Mouse (Mus musculus) macrophage (primary cell): Measurements from ENCODE around the gene Sult1a1. TPM values are rescaled to one million over a fixed set of nuclear protein-coding genes. Genes with fewer than 3 reads are reported as not detected.

Experiments
- H3K27ac ChIP-seq: fragments of 350-480 bp; formaldehyde crosslinking; 2 replicates; pipeline ENCODE4 v1.9.0; 2021
- H3K36me3 ChIP-seq: fragments of 350-480 bp; formaldehyde crosslinking; 2 replicates; pipeline ENCODE4 v1.9.0; 2021; ENCODE audit errors: inconsistent target
- H3K4me3 ChIP-seq: fragments of 350-480 bp; formaldehyde crosslinking; 2 replicates; pipeline ENCODE4 v1.9.0; 2021; ENCODE audit errors: inconsistent target
- H3K79me2 ChIP-seq: fragments of 350-480 bp; formaldehyde crosslinking; 2 replicates; pipeline ENCODE4 v1.9.0; 2021; ENCODE audit errors: inconsistent target
- WGBS: methylation state at CpG from one replicate; pipeline ENCODE4 v1.1.7; 2026; ENCODE audit warnings: inconsistent platforms; ENCODE audit not compliant: missing documents; 5-methylcytosine and 5-hydroxymethylcytosine counted together
- polyA plus RNA-seq: library from polyadenylated mRNA; stranded (reverse); fragments of 250-400 nt; gene quantifications from 3 replicates; pipeline ENCODE4 v1.2.4, GENCODE M21; 2018; ENCODE audit warnings: inconsistent platforms

Gene Sult1a1
- polyA plus RNA-seq, 1 experiment from 2014 or later: 8.8 TPM

DNA sequence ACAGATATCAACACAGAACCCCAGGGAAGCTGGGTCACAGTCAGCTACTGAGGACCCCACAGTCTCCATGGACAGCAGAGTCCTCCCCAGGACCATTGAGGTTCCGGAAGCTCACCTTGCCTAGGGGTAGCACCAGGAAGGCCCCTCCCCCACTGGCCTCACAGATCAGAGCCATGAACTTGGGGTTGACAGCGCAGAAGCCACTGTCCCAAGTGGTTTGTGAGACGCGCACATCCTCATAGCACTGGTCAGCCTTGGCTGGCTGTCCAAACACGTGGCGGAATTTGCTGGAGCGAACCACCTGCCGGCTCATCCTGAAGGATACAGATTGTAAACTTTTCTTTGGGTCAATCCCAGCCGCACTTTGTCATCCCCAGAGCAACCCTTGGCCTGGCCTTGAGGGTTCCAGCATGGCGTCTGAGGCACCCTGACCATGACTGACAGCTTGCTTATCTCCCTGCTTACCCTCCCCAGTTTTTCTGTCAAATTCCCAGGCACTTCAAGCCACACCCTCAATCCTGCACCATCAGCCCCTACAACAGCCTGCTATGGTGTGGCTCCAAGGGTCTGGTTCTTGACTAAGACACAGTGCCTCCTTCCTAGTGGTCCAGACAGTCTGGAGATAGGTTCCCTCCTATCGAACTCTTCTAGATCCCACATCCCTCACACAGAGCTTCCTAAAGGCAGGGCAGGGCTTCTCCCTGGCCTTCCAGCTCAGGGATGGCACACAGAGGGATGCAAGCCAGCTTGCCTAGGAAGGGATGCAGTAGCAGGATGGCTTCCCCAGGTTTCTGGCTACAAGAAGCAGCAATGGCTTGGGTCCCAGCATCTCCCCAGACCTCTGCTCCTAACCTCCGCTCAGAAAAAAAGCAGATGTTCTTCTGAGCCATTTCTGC lies 26.9 kb upstream of the Sult1a1 start:
- peaks cover 64% of the 10 kb centered on the region for H3K79me2 ChIP-seq
- H3K36me3 ChIP-seq: peaks cover 23% of the 10 kb centered on the region
- peak overlapping the region; percentile 93 for H3K4me3 ChIP-seq
- WGBS: 13% methylated on average over 12 of the region's 12 CpGs
- H3K27ac ChIP-seq: peak overlapping the region; percentile 98

DNA sequence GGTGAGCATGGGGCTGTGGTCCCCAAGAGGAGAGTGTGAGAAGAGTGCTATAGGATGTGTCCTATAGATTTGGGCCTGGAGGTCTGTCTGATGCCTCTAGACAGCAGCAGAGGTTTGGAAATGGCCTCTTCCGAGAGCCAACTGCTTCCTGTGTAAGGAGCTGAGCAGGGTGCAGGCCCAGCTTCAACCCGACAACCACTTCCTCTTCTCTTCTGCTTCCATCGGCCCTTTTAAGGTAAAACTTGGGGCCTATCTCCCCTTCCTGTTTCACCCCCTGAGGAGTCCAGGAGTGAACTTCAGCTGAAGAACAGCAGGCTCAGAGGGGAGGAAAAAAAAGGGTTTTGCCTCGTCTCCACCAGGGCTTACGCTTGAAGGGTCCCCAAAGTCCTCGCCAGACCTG lies 26.1 kb upstream of the Sult1a1 start:
- peak overlapping the region; percentile 98 for H3K27ac ChIP-seq
- WGBS: 2% methylated on average over 6 of the region's 6 CpGs
- peaks cover 23% of the 10 kb centered on the region for H3K36me3 ChIP-seq
- peaks cover 69% of the 10 kb centered on the region for H3K79me2 ChIP-seq
- peak overlapping the region; percentile 93 for H3K4me3 ChIP-seq

DNA sequence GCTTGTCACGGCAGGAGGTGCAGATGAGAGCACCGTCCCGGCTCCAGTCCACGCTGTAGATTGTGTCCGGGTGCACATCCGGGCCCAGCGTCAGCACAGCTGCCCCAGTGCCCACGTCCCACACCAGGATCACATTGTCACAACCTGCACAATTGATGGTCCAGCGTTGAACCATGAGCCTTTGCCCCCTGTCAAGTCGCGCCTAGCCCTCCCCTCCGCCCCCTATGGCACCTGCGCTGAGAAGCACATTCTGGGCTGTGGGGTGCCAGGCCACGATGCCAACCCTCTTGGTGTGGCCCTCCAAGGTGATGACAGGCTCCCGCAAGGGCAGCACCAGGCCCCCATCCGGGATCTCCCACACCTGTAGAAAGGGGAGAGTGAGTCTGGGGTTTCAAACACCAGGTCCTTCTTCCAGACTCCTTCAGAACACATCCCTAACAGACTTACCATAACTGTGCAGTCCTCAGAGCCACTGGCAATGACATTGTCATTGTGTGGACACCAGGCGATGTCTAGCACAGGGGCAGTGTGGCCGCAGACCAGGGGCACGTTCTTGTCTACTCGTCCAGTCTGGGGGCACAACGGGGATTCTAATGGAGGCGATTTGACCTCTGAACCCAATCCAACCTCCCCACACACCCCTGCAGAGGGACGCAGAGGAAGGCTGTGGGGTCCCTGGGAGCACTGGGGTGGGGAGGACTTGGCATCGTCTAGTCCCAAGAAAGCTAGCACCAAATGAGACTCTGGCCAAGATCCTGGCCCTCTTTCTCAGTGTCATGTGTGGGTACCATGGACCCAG lies 25.5 kb upstream of the Sult1a1 start:
- 42% methylated on average over 23 of the region's 24 CpGs for WGBS
- Histone ChIP-seq H3K36me3 (peaks cover 23% of the 10 kb centered on the region), H3K27ac (peak overlapping the region; percentile 98), H3K79me2 (peaks cover 72% of the 10 kb centered on the region), H3K4me3 (peak overlapping the region; percentile 93)

DNA sequence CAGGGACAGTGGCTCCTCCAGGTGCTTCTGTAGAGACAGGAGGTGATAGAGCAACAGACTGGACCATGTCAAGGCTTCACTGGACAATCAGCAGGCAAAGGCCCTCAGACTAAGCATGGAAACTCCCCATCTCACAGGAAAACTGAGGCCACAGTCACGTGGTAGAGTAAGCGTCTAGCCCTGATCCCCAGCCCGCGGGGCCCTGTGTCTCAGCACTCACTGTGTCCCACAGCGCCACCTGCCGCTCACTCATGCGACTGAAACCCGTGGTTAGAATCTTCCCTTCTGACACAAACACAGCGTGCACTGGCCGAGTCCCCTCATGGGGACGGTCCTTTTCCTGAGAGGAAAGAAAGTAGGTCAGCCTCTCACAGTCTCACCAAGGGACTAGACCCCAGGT lies 24.8 kb upstream of the Sult1a1 start:
- Histone ChIP-seq H3K27ac (peak overlapping the region; percentile 98), H3K36me3 (peaks cover 23% of the 10 kb centered on the region), H3K4me3 (peak overlapping the region; percentile 93; the same call in 1 of the 2 replicates), H3K79me2 (peaks cover 79% of the 10 kb centered on the region)
- WGBS: under 1% methylated on average over 11 of the region's 11 CpGs

DNA sequence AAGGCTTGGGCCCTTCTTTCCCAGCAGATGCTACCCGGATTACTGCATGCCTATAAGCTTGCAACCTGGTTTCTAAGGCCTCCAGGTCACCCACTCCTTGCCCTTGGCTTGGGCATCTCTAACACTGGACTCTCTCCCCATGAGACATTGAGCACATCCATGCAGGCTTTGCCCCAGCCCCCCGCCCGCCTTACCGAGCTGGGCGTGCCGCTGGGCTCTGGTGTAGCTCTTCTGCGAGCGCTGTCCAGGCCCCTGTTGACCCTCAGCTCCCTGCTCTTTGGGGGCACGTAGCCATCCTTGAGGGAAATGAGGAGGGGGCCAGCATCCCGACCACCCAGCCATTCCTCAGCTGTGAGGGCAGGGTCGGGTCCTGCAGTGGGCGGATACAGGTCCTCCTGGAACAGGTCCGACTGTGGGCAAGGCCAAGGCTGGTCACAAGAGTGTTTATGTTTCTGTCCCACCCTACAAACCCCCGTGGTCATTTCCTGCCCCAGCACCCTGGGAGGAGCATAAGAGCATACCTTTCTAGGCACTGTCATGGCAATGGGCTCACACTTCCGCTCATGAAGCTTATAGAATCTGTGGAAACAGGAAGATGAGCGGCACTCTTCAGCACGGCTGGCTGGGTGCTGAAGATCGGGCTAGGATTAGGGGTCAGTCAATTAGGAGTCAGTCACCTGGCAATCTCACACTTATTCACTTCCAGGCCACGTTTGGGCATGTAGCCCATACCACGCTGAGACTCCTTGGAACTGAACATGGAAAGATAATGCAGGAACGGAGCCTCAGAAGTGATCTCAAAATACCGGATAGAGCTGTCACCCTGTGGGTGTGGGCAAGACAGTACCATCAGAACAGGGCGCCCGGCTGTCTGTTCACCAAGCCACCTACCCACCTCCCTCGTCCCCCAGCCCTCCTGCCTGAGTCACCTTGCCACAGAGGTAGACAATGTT lies 24.1 kb upstream of the Sult1a1 start:
- Histone ChIP-seq H3K79me2 (peaks cover 82% of the 10 kb centered on the region), H3K36me3 (peaks cover 23% of the 10 kb centered on the region), H3K4me3 (no peak overlapping the region; the same call in 1 of the 2 replicates), H3K27ac (peak overlapping the region; percentile 98)
- 84% methylated on average over 21 of the region's 25 CpGs for WGBS

DNA sequence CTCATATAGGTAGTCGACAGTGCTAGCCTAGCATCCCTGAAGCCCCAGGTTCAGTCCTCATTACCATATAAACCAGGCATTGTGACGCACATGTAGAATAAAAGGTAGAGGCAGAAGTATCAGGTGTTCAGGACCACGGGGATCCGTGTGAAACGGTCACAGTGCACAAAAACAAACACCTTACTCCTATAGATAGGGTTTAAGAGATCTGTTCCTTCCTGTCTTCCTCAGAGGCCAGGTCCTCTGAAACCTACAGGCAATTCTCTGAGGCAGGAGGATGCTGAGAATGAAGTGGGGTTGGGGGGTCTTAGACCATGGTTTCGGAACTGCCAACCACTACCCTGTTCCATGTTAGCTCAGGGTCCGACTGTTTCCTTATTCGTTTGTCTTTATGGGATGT lies 21.6 kb upstream of the Sult1a1 start:
- peaks cover 82% of the 10 kb centered on the region for H3K79me2 ChIP-seq
- peak overlapping the region; percentile 94; the same call in 1 of the 2 replicates for H3K27ac ChIP-seq
- peaks cover 23% of the 10 kb centered on the region for H3K36me3 ChIP-seq
- H3K4me3 ChIP-seq: no peak overlapping the region
- 84% methylated on average over 8 of the region's 8 CpGs for WGBS

DNA sequence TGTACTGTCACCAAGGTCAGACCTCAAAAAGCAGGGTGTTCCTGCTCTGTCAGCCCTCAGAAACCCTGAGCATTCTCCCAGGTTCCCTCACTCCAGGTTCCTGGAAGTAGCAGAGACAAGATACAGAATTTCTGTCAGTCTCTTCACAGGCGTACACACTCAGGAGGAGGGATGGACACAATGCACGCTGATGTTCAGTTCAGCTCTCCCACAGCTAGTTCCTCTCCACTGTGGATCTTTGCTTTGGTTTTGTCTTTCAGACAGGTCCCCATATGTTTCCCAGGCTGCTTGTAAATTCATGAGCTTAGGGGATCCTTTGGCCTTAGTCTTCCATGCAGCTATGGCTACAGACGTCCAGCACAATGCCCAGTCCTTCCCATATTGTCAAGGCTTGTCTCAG lies 20.7 kb upstream of the Sult1a1 start:
- H3K79me2 ChIP-seq: peaks cover 76% of the 10 kb centered on the region
- 49% methylated on average over 3 of the region's 3 CpGs for WGBS
- peaks cover 28% of the 10 kb centered on the region for H3K36me3 ChIP-seq
- H3K4me3 ChIP-seq: peak overlapping the region; percentile 87
- peak overlapping the region; percentile 94 for H3K27ac ChIP-seq

DNA sequence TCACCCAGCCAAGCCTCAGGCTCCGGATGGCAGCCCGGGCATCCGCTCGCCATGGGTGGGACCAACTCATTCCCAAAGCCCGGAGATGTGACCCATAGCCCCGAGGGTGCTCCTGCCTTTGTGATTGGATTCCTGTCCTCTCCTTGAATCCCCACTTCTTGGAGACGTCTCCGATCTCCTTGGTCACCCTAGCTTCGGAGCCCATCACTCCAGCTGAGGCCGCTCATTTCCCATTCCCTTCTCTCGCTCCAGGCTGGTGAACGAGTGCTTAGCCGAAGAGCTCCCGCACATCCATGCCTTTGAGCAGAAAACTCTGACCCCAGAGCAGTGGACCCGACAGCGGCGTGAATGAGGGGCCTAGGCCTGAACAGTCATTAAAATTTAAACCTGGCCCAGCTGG lies 20.1 kb upstream of the Sult1a1 start:
- H3K79me2 ChIP-seq: peaks cover 70% of the 10 kb centered on the region
- WGBS: 10% methylated on average over 17 of the region's 17 CpGs

DNA sequence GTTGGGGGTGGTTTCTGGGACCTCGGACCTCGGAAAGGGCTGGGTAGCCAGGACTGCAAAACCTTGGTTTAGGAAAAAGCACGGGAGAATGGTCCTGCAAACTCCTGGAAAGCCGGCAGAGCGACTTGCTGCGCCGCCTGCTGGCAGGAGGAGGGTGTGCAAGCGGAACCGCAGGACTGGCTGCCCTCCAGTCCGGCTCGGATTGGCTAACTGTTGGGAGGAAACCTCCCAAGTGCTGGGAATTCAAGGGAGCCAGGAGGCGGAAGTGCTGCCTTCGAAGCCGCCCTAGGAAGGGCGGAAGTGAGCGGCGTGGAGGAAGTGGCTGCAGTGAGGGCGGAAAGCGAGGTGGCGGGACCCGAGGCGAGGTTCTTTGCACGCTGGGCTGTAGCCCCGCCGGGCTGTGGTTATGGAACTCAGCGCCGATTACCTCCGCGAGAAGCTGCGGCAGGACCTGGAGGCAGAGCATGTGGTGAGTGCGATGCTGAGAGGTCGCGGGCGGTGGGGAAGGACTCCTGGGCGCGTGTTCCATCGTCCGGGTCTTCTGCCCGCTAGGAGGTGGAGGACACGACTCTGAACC lies 19.5 kb upstream of the Sult1a1 start, which contains the start of gene Slx1b:
Gene Slx1b (minus strand): TSS at position 154 of the 577 bp plus-strand sequence.
- Histone ChIP-seq H3K4me3 (peak within 1 kb of the TSS; percentile 87), H3K27ac (peak within 1 kb of the TSS; percentile 94), H3K36me3 (peaks cover 36% of the 10 kb centered on the region), H3K79me2 (peaks cover 64% of the 10 kb centered on the region)
- WGBS: under 1% methylated on average over 40 of the region's 40 CpGs

More for the DNA sequence above, 20.1 kb upstream of the Sult1a1 start:
- Histone ChIP-seq H3K27ac (peak overlapping the region; percentile 94), H3K4me3 (peak overlapping the region; percentile 87), H3K36me3 (peaks cover 33% of the 10 kb centered on the region)

DNA sequence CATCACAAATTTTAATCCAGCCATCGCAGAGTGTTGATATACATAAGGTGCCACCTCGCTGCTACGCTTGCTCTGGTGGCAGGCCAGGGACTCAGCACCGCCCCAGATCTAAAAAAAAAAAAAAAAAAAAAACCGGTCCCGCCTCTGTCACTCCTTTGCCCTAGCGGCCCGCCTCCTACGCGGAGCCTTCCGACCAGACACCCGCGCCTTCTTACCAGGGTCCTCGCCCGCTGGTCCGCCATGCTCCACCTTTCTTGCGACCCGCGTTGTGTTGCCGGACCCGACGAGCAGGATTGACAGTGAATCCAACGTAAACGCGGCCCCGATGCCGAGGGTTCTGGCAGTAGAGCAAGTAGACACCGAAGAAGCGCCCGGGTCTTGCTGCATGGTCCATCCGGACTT lies 19.0 kb upstream of the Sult1a1 start, which contains the start of gene Bola2:
Gene Bola2 (plus strand): TSS at position 192 of the 402 bp plus-strand sequence.
- peak within 1 kb of the TSS; percentile 87 for H3K4me3 ChIP-seq
- peaks cover 30% of the 10 kb centered on the region for H3K36me3 ChIP-seq
- WGBS: under 1% methylated on average over 29 of the region's 31 CpGs
- H3K27ac ChIP-seq: peak within 1 kb of the TSS; percentile 94
- peaks cover 59% of the 10 kb centered on the region for H3K79me2 ChIP-seq

DNA sequence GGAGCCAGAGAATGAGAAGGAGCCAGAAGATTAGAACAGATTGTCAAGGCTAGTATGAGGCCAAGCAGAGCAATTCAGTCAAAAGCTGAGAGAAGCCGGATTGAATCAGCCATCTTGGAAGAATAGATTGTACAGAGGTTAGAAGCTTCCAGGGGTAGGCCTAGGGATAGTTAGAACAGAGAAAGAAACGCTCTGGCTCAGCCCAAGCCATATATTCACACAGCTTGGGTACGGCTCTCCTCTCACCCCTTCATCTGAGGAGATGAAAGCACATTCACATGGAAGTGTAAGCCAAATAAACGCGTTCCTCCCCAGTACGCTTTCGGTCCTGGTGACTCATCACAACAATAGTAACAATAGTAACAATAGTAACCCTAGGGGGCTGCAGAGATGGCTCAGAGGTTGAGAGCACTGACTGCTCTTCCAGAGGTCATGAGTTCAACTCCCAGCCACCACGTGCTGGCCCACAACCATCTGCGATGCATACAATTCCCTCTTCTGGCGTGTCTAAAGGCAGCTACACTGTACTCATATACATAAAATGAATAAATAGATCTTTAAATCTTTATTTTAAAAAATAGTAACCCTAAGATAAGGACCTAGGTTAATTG lies 18.3 kb upstream of the Sult1a1 start:
- H3K4me3 ChIP-seq: peak overlapping the region; percentile 87
- H3K27ac ChIP-seq: no peak overlapping the region; the same call in none of the 2 replicates
- whole genome bisulfite sequencing: 73% methylated on average over 9 of the region's 10 CpGs
- peaks cover 24% of the 10 kb centered on the region for H3K36me3 ChIP-seq
- H3K79me2 ChIP-seq: peaks cover 52% of the 10 kb centered on the region

DNA sequence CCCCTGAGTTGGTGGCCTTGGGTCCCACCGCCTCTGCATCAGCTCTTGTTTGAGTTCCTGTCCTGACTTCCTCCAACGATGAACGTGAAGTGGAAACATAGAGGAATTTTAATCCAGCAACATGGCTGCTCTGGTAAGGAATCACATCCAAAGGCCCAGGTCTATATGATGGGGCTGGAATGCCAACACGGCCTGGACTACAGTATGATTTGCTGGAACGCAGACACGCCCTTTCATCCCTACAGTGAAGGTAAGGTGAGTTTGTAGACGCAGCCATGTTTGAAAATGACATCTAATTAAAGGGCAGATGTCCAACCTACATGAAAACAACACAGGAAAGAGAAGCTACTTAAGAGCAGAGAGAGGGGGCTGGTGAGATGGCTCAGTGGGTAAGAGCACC lies 17.5 kb upstream of the Sult1a1 start:
- no peak overlapping the region for H3K4me3 ChIP-seq
- peaks cover 44% of the 10 kb centered on the region for H3K79me2 ChIP-seq
- no peak overlapping the region for H3K27ac ChIP-seq
- peaks cover 16% of the 10 kb centered on the region; the same call in 1 of the 2 replicates for H3K36me3 ChIP-seq
- WGBS: 79% methylated on average over 7 of the region's 7 CpGs

DNA sequence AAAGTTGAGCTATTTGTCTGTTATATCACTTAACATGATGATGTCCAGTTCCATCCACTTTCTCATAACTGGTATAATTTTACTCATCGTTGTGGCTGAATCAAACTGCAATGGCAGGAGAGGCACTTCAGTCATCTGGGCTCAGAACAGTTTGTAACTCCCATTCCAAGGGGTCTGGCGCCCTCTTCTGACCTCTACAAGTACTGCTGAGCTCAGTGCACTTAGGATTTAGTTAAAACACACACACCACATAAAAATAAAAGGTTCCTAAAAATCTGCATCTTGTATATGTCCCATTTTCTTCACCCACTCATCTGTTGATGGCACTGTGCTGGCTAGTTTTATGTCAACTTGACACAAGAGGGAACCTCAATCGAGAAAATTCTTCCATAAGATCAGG lies 17.0 kb upstream of the Sult1a1 start:
- no peak overlapping the region for H3K27ac ChIP-seq
- peaks cover 15% of the 10 kb centered on the region; the same call in 1 of the 2 replicates for H3K36me3 ChIP-seq
- WGBS: 0% methylated on average over 2 of the region's 3 CpGs
- H3K79me2 ChIP-seq: peaks cover 40% of the 10 kb centered on the region
- no peak overlapping the region for H3K4me3 ChIP-seq
